Mouse (Mus musculus): ENCODE data around the gene Sdr42e1.
A peak's percentile ranks its signal among the peaks of the same experiment; 100 is the strongest.

Sdr42e1 gene

GRCm38 (mm10) chr8:117658990-117659389, 14.5 kb downstream of the Sdr42e1 start:
- DNase-seq, result no peak

- DNase-seq, result no peak
These were observed 21.2 kb downstream of the Sdr42e1 start for GRCm38 (mm10) chr8:117652318-117652717.

GRCm38 (mm10) chr8:117646440-117646839, 27.0 kb downstream of the Sdr42e1 start:
- DNase-seq, result no peak

GRCm38 (mm10) chr8:117646020-117646419, 27.5 kb downstream of the Sdr42e1 start:
- peak; percentile 72 for DNase-seq

GRCm38 (mm10) chr8:117645486-117645885, 28.0 kb downstream of the Sdr42e1 start:
- no peak for DNase-seq

GRCm38 (mm10) chr8:117639631-117640030, 33.9 kb downstream of the Sdr42e1 start:
- no peak for DNase-seq

- DNase-seq, result no peak
These were observed 36.0 kb downstream of the Sdr42e1 start for GRCm38 (mm10) chr8:117637462-117637861.

- DNase-seq, result no peak
These were observed 39.1 kb downstream of the Sdr42e1 start for GRCm38 (mm10) chr8:117634406-117634805.

GRCm38 (mm10) chr8:117632532-117632931, 41.0 kb downstream of the Sdr42e1 start:
- no peak for DNase-seq

GRCm38 (mm10) chr8:117627096-117627495, 46.4 kb downstream of the Sdr42e1 start:
- no peak for DNase-seq

GRCm38 (mm10) chr8:117626040-117626838, 47.2 kb downstream of the Sdr42e1 start:
- peak; percentile 66 for DNase-seq

- no peak for DNase-seq
These were observed 60.6 kb downstream of the Sdr42e1 start for GRCm38 (mm10) chr8:117612861-117613260.

Data from kidney, postnatal 10 days (tissue).